Mouse (Mus musculus) heart, adult 2 months (tissue): ENCODE measurements around the gene Glra4. TPM values are rescaled to one million over a fixed set of nuclear protein-coding genes. Genes with fewer than 3 reads are reported as not detected.

ENCODE experiments used
- DNase-seq, 2 experiments: peaks; one replicate each; pipeline ENCODE4 v3.0.0; 2021
- H3K27ac ChIP-seq: fragments of 200-600 bp; 2 replicates; pipeline ENCODE4 v1.8.1; 2022
- H3K27me3 ChIP-seq: fragments of 200-500 bp; 2 replicates; pipeline ENCODE4 v1.6.1; 2012; ENCODE audit warnings: mild to moderate bottlenecking, low read length, inconsistent platforms, mixed read lengths; ENCODE audit not compliant: control insufficient read depth, insufficient read depth
- H3K36me3 ChIP-seq: fragments of 200-500 bp; 2 replicates; pipeline ENCODE4 v1.6.1; 2012; ENCODE audit warnings: low read length, inconsistent platforms; ENCODE audit not compliant: control insufficient read depth, insufficient read depth
- H3K4me1 ChIP-seq: fragments of 200-500 bp; 2 replicates; pipeline ENCODE4 v1.6.1; 2011; ENCODE audit warnings: low read length; ENCODE audit not compliant: control insufficient read depth, insufficient read depth
- H3K4me3 ChIP-seq: fragments of 200-600 bp; 2 replicates; pipeline ENCODE4 v1.8.1; 2022
- H3K79me2 ChIP-seq: fragments of 200-500 bp; replicated peaks from 2 replicates; pipeline ENCODE4 v1.6.1; 2012; ENCODE audit warnings: mild to moderate bottlenecking, inconsistent platforms, low read length, moderate library complexity, mixed read lengths; ENCODE audit not compliant: control insufficient read depth, insufficient read depth
- H3K9ac ChIP-seq: fragments of 200-500 bp; 2 replicates; pipeline ENCODE4 v1.6.1; 2012; ENCODE audit warnings: low read depth, mild to moderate bottlenecking, control low read depth, inconsistent platforms, low read length, mixed read lengths
- CTCF ChIP-seq: fragments of 200-600 bp; IDR thresholded peaks from 2 replicates; pipeline ENCODE4 v1.8.1; 2022; ENCODE audit warnings: antibody characterized with exemption, mild to moderate bottlenecking, moderate library complexity
- EP300 ChIP-seq: fragments of 200-500 bp; IDR thresholded peaks from 2 replicates; pipeline ENCODE4 v1.6.1; 2011; ENCODE audit warnings: low read depth, low read length, control low read depth; ENCODE audit not compliant: insufficient read depth
- POLR2A ChIP-seq: fragments of 200-500 bp; IDR thresholded peaks from 2 replicates; pipeline ENCODE4 v1.6.1; 2011; ENCODE audit warnings: mild to moderate bottlenecking, low read depth, low read length, control low read depth; ENCODE audit not compliant: insufficient read depth
- WGBS: fragments of 180-500 bp; shearing (Covaris S2); methylation state at CpG from one replicate; pipeline ENCODE4 v1.1.7; 2018; 5-methylcytosine and 5-hydroxymethylcytosine counted together
- intact Hi-C: fragments of 180-260 bp; cut with DNase I; formaldehyde crosslinking; loops from one replicate; pipeline ENCODE4 v1.15.1; 2025
- polyA plus RNA-seq: library from polyadenylated mRNA; depleted of rRNA; stranded (reverse); fragments of >200 nt; gene quantifications from 2 replicates; pipeline ENCODE4 v1.2.3, GENCODE M21; 2012
- total RNA-seq, 2 experiments: library from RNA; stranded (reverse); gene quantifications; 2 replicates each; pipeline ENCODE4 v1.2.3; 2021

Gene Glra4
- total and polyA plus RNA-seq, 3 experiments, result not detected

DNA sequence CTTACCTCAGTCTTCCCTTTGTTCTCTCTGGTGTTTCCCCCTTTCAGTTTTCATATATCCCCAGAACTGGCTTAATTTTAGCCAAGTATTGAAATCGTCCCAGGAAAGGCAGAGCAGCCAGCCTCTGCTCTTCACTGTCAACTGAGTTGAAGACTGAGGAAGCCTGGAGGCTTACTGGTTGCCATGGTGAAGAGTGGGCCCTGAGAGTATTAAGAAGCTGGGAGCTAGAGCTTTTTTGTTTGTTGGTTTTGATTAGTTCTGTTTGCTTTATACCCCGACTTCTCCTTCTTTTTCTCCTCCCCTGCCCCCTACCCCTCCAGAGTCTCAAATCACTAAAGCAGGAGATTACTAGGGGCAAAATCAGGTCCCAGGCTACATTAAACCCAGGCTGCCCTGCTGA is 17.3 kb upstream of the Glra4 start:
- intact Hi-C loops, result no loop called here
- H3K36me3 ChIP-seq, result no peaks in the 10 kb centered on the region
- H3K79me2 ChIP-seq, result no peaks in the 10 kb centered on the region
- H3K4me1 ChIP-seq, result no peaks in the 10 kb centered on the region
- H3K4me3 ChIP-seq, result no peak overlapping the region
- no peak overlapping the region for H3K9ac ChIP-seq
- no peak overlapping the region for H3K27ac ChIP-seq
- H3K27me3 ChIP-seq, result no peaks in the 10 kb centered on the region
- 42% methylated on average over 2 of the region's 2 CpGs for WGBS
- no peak for DNase-seq
- no peak for TF ChIP-seq CTCF
- no peak for TF ChIP-seq EP300
- no peak for TF ChIP-seq POLR2A

DNA sequence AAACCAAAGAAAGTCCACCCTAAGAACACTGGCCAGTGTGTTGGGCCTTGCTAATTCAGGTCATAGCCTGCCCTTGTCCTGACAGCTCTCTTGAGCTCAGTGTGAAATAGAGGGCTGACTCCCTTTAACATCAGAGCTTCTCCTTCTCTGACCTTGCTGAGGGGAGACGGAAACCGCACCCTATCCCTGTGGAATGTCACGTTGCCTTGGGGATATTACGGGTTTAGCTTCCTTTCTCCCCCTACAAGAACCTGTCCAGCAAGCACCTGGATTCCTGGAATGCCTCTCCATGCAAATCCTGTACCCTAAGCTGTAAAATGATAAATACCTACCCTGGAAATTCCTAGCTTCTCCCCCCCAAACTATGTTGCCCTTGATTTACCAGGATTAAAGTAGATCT is 9.5 kb upstream of the Glra4 start:
- H3K36me3 ChIP-seq, result no peaks in the 10 kb centered on the region
- H3K27ac ChIP-seq, result no peak overlapping the region
- no peak overlapping the region for H3K4me3 ChIP-seq
- TF ChIP-seq POLR2A (no peak), CTCF (no peak), EP300 (no peak)
- no peaks in the 10 kb centered on the region for H3K4me1 ChIP-seq
- WGBS, result 85% methylated on average over 4 of the region's 4 CpGs
- no peaks in the 10 kb centered on the region for H3K27me3 ChIP-seq
- H3K79me2 ChIP-seq, result no peaks in the 10 kb centered on the region
- intact Hi-C loops, result no loop called here
- no peak for DNase-seq
- H3K9ac ChIP-seq, result no peak overlapping the region

DNA sequence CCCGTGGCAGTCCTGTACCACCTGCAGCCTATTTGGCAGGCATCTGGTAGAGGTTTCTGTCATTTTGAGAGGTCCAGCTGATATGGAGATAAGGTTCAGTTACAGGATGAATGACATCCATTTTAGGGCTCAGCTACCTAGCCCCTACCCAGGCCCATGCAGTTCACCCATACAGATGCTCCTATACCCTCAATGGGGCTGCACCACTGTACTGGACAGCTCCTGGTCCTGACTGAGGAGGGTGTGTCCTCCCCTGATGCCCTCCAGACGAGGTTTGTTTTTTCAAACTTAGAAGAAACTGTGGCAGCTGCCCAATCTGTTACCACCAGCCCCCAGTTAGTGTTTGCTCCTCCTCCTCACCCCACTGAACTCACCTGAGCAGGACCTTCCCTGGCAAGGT is 679 bp downstream of the Glra4 start:
- intact Hi-C loops, result no loop called here
- no peak for TF ChIP-seq CTCF
- TF ChIP-seq POLR2A, result no peak
- TF ChIP-seq EP300, result no peak
- 62% methylated on average over 2 of the region's 2 CpGs for WGBS
- no peak for DNase-seq
- Histone ChIP-seq H3K4me1 (no peaks in the 10 kb centered on the region), H3K4me3 (no peak overlapping the region), H3K36me3 (no peaks in the 10 kb centered on the region), H3K27me3 (no peaks in the 10 kb centered on the region), H3K9ac (no peak overlapping the region), H3K27ac (no peak overlapping the region), H3K79me2 (no peaks in the 10 kb centered on the region)

DNA sequence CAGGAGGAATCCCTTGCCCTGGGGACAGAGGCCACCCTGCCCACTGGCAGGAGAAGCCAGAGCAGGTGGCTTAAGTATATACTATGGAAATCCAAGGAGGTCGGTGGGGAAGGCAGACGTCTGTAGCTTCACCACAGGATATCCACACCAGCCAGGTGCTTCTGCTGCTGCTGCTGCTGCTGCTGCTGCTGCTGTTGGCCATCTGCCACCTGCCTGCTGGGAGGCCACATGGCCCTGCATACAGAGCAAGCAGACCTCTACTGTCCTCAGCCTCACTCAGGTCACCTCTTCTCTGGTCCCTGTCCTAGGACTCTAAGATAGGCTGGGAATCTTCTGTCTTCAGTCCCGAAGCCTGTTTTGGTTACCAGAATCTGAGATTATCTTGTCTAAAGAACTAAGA is 1.9 kb downstream of the Glra4 start:
- intact Hi-C loops, result no loop called here
- Histone ChIP-seq H3K79me2 (no peaks in the 10 kb centered on the region), H3K9ac (no peak overlapping the region), H3K36me3 (no peaks in the 10 kb centered on the region), H3K4me3 (no peak overlapping the region), H3K27ac (no peak overlapping the region), H3K27me3 (no peaks in the 10 kb centered on the region), H3K4me1 (no peaks in the 10 kb centered on the region)
- 59% methylated on average over 3 of the region's 3 CpGs for WGBS
- TF ChIP-seq CTCF (no peak), POLR2A (no peak), EP300 (no peak)
- DNase-seq, result no peak

DNA sequence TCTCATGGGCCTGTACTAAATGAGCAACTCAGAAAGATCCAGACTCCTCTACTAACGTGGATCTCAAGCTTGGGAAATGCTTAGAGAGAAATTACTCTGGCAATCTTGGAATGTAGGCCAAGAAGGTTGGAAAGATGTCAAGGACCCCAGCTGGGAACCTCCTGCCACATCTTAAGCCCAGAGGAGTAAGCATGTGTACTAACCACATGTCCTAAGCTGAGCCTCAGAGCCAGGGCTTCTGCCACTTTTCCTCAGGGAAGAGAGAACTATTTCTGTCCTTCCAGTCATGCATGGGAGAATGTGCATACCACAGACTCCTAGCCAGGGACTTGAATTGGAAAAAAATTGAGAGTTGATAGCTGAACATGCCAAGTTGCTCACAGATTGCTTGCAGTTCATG is 6.9 kb downstream of the Glra4 start:
- H3K36me3 ChIP-seq, result no peaks in the 10 kb centered on the region
- H3K4me1 ChIP-seq, result no peaks in the 10 kb centered on the region
- no peak overlapping the region for H3K4me3 ChIP-seq
- no peaks in the 10 kb centered on the region for H3K27me3 ChIP-seq
- H3K79me2 ChIP-seq, result no peaks in the 10 kb centered on the region
- H3K27ac ChIP-seq, result no peak overlapping the region
- intact Hi-C loops, result no loop called here
- 32% methylated on average over 1 of the region's 1 CpGs for WGBS
- H3K9ac ChIP-seq, result no peak overlapping the region
- peak in 1 of 2 experiments; percentile 10 for DNase-seq
- no peak for TF ChIP-seq POLR2A
- TF ChIP-seq EP300, result no peak
- no peak for TF ChIP-seq CTCF

DNA sequence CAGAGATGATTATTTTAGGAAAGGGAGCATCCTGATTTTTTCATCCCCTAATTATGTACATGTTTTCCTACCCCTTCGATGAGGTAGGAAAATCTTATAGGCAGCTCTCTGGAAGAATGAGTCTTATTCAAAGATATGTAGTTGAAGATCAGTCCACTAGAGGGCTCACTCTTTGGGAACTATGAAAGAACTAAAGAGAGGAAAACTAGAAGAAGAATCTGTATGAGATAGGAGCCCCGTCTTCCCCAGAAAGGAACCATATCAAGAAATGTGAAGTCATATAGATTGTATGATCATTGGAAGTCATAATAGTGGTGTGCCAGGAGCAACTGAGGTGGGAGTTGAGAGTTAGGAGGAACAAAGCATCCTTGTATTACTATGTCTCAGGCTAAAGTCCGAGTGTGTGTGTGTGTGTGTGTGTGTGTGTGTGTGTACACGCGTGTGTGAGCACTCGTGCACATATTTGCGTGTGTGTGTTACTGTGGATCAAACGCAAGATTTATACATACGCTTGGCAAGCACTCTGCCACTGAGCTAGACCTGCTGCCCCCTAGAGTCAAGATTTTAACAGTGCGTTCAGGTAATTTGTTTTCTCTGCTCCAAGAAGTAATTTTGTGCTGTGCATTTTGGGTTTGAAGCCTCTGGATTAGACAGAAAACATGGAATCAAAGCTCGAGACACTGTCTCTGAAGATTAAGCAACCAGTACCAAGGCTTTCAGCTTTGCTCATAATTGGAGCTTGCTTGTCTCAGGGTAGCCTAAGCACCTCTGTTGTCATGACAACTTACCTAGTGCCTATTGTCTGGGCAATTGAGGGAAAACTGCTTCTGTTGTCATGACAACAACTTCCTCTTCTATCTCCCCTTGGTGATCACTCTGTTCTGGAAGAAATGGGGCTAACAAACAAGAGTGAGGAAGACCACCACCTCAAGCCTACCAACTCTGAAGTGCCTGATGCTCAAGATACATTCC is 18.6 kb downstream of the Glra4 start:
- WGBS, result 60% methylated on average over 11 of the region's 11 CpGs
- intact Hi-C loops, result loop anchor here (5.0 kb wide), 1 partner anchor 56 kb away; no protein-coding TSS in a partner anchor
- no peaks in the 10 kb centered on the region for H3K27me3 ChIP-seq
- H3K9ac ChIP-seq, result no peak overlapping the region
- no peak for DNase-seq
- TF ChIP-seq EP300, result no peak
- TF ChIP-seq POLR2A, result no peak
- peak; percentile 71 for TF ChIP-seq CTCF
- H3K27ac ChIP-seq, result no peak overlapping the region
- H3K4me1 ChIP-seq, result no peaks in the 10 kb centered on the region
- no peaks in the 10 kb centered on the region for H3K79me2 ChIP-seq
- no peak overlapping the region for H3K4me3 ChIP-seq
- no peaks in the 10 kb centered on the region for H3K36me3 ChIP-seq
